Mouse (Mus musculus) midbrain, embryonic 12.5 days (tissue): Measurements from ENCODE around the gene Kremen1. TPM values are rescaled to one million over a fixed set of nuclear protein-coding genes. Genes with fewer than 3 reads are reported as not detected.

Source experiments
- ATAC-seq: fragments of 200-750 bp; cut with Nextera tagmentation; 2 replicates; pipeline ENCODE4 v1.8.0; 2017; ENCODE audit warnings: low read depth, moderate TSS enrichment, moderate library complexity; ENCODE audit not compliant: low FRiP score
- H3K27ac ChIP-seq: fragments of 300-500 bp; sonication (generic); replicated peaks from 2 replicates; pipeline ENCODE4 v1.5.1; 2016; ENCODE audit warnings: mild to moderate bottlenecking
- H3K27me3 ChIP-seq: fragments of 300-500 bp; sonication (generic); 2 replicates; pipeline ENCODE4 v1.6.1; 2016; ENCODE audit warnings: mild to moderate bottlenecking
- H3K36me3 ChIP-seq: fragments of 300-500 bp; sonication (generic); 2 replicates; pipeline ENCODE4 v1.6.1; 2016
- H3K4me1 ChIP-seq: fragments of 300-500 bp; sonication (generic); 2 replicates; pipeline ENCODE4 v1.6.1; 2016
- H3K4me2 ChIP-seq: fragments of 300-500 bp; sonication (generic); replicated peaks from 2 replicates; pipeline ENCODE4 v1.6.1; 2016; ENCODE audit warnings: mild to moderate bottlenecking, moderate library complexity
- H3K4me3 ChIP-seq: fragments of 300-500 bp; sonication (generic); 2 replicates; pipeline ENCODE4 v1.5.1; 2016; ENCODE audit warnings: mild to moderate bottlenecking
- H3K9ac ChIP-seq: fragments of 300-500 bp; sonication (generic); replicated peaks from 2 replicates; pipeline ENCODE4 v1.6.1; 2016; ENCODE audit warnings: mild to moderate bottlenecking, moderate library complexity
- H3K9me3 ChIP-seq: fragments of 300-500 bp; sonication (generic); 2 replicates; pipeline ENCODE4 v1.6.1; 2016; ENCODE audit warnings: mild to moderate bottlenecking
- WGBS: fragments of 180-500 bp; shearing (Covaris S2); methylation state at CpG from one replicate; pipeline ENCODE4 v1.1.7; 2016; 5-methylcytosine and 5-hydroxymethylcytosine counted together
- polyA plus RNA-seq: library from polyadenylated mRNA; unstranded; fragments of >200 nt; fragmentation: Nextera tagmentation; extraction: Ambion mirVana; gene quantifications from 2 replicates; pipeline ENCODE4 v1.2.1, GENCODE M21; 2016

Kremen1 gene
- polyA plus RNA-seq, 1 experiment from 2014 or later = 12.2 TPM

- no peak for ATAC-seq
Measured at GRCm38 (mm10) chr11:5199879-5200278, 61.5 kb downstream of the Kremen1 start.

GRCm38 (mm10) chr11:5197068-5197467 lies 64.3 kb downstream of the Kremen1 start:
- no peak for ATAC-seq
- H3K27ac ChIP-seq = no peak overlapping the region
- no peak overlapping the region for H3K4me3 ChIP-seq
- WGBS = 88% methylated on average over 5 of the region's 5 CpGs
- H3K4me1 ChIP-seq = peaks cover 2% of the 10 kb centered on the region; the same call in 1 of the 2 replicates
- no peak overlapping the region; the same call in 1 of the 2 replicates for H3K9ac ChIP-seq
- H3K4me2 ChIP-seq = no peak overlapping the region
- H3K36me3 ChIP-seq = 0 out of 2 replicates have a peak, but pooled peaks cover 11% of the 10 kb centered on the region
- H3K9me3 ChIP-seq = no peaks in the 10 kb centered on the region
- H3K27me3 ChIP-seq = no peaks in the 10 kb centered on the region; the same call in 1 of the 2 replicates

More at GRCm38 (mm10) chr11:5199879-5200278, 61.5 kb downstream of the Kremen1 start:
- Histone ChIP-seq H3K36me3 (0 out of 2 replicates have a peak, but pooled peaks cover 4% of the 10 kb centered on the region), H3K9ac (no peak overlapping the region), H3K9me3 (no peaks in the 10 kb centered on the region), H3K27me3 (no peaks in the 10 kb centered on the region; the same call in 1 of the 2 replicates), H3K4me2 (no peak overlapping the region), H3K4me3 (no peak overlapping the region), H3K4me1 (peaks cover 2% of the 10 kb centered on the region; the same call in 1 of the 2 replicates), H3K27ac (no peak overlapping the region)
- WGBS = 90% methylated on average over 2 of the region's 2 CpGs

- peaks cover 2% of the 10 kb centered on the region; the same call in 1 of the 2 replicates for H3K4me1 ChIP-seq
- 58% methylated on average over 7 of the region's 7 CpGs for WGBS
- no peak for ATAC-seq
Measured at GRCm38 (mm10) chr11:5196583-5196982, 64.8 kb downstream of the Kremen1 start.

GRCm38 (mm10) chr11:5193576-5193881 lies 67.8 kb downstream of the Kremen1 start:
- Histone ChIP-seq H3K4me1 (peaks cover 8% of the 10 kb centered on the region; the same call in 1 of the 2 replicates), H3K4me3 (no peak overlapping the region), H3K9me3 (no peaks in the 10 kb centered on the region), H3K4me2 (no peak overlapping the region), H3K9ac (no peak overlapping the region), H3K27ac (no peak overlapping the region), H3K27me3 (no peaks in the 10 kb centered on the region; the same call in 1 of the 2 replicates), H3K36me3 (0 out of 2 replicates have a peak, but pooled peaks cover 11% of the 10 kb centered on the region)
- ATAC-seq = no peak
- WGBS = 50% methylated on average over 1 of the region's 1 CpGs

More at GRCm38 (mm10) chr11:5196583-5196982, 64.8 kb downstream of the Kremen1 start:
- H3K36me3 ChIP-seq = 0 out of 2 replicates have a peak, but pooled peaks cover 11% of the 10 kb centered on the region
- no peaks in the 10 kb centered on the region; the same call in 1 of the 2 replicates for H3K27me3 ChIP-seq
- H3K9me3 ChIP-seq = no peaks in the 10 kb centered on the region
- no peak overlapping the region for H3K4me2 ChIP-seq
- H3K9ac ChIP-seq = no peak overlapping the region
- no peak overlapping the region for H3K4me3 ChIP-seq
- no peak overlapping the region for H3K27ac ChIP-seq

GRCm38 (mm10) chr11:5192840-5193575 lies 68.3 kb downstream of the Kremen1 start:
- 0 out of 2 replicates have a peak, but pooled peaks cover 11% of the 10 kb centered on the region for H3K36me3 ChIP-seq
- H3K4me2 ChIP-seq = no peak overlapping the region
- H3K27ac ChIP-seq = no peak overlapping the region
- H3K9me3 ChIP-seq = no peaks in the 10 kb centered on the region
- H3K4me1 ChIP-seq = peaks cover 8% of the 10 kb centered on the region; the same call in 1 of the 2 replicates
- WGBS = 91% methylated on average over 8 of the region's 8 CpGs
- no peaks in the 10 kb centered on the region; the same call in 1 of the 2 replicates for H3K27me3 ChIP-seq
- no peak overlapping the region for H3K4me3 ChIP-seq
- no peak for ATAC-seq
- no peak overlapping the region for H3K9ac ChIP-seq

- Histone ChIP-seq H3K36me3 (0 out of 2 replicates have a peak, but pooled peaks cover 7% of the 10 kb centered on the region), H3K9ac (no peak overlapping the region), H3K4me2 (no peak overlapping the region), H3K4me1 (peaks cover 8% of the 10 kb centered on the region; the same call in 1 of the 2 replicates), H3K4me3 (no peak overlapping the region), H3K9me3 (no peaks in the 10 kb centered on the region), H3K27ac (no peak overlapping the region), H3K27me3 (no peaks in the 10 kb centered on the region; the same call in 1 of the 2 replicates)
- ATAC-seq = no peak
- WGBS = 71% methylated on average over 9 of the region's 9 CpGs
Measured at GRCm38 (mm10) chr11:5192084-5192516, 69.3 kb downstream of the Kremen1 start.

- peaks cover 14% of the 10 kb centered on the region for H3K4me1 ChIP-seq
- no peak for ATAC-seq
- H3K9ac ChIP-seq = no peak overlapping the region
- 60% methylated on average over 9 of the region's 9 CpGs for WGBS
- H3K4me3 ChIP-seq = no peak overlapping the region
- H3K27ac ChIP-seq = no peak overlapping the region
- no peaks in the 10 kb centered on the region for H3K9me3 ChIP-seq
- H3K36me3 ChIP-seq = 0 out of 2 replicates have a peak, but pooled peaks cover 7% of the 10 kb centered on the region
- no peak overlapping the region for H3K4me2 ChIP-seq
- no peaks in the 10 kb centered on the region for H3K27me3 ChIP-seq
Measured at GRCm38 (mm10) chr11:5189239-5189933, 72.0 kb downstream of the Kremen1 start.

GRCm38 (mm10) chr11:5188170-5188569 lies 73.2 kb downstream of the Kremen1 start:
- WGBS = 86% methylated on average over 4 of the region's 4 CpGs
- no peak overlapping the region for H3K4me3 ChIP-seq
- H3K4me1 ChIP-seq = peaks cover 21% of the 10 kb centered on the region
- H3K4me2 ChIP-seq = no peak overlapping the region
- no peaks in the 10 kb centered on the region for H3K9me3 ChIP-seq
- H3K27ac ChIP-seq = no peak overlapping the region
- H3K36me3 ChIP-seq = 0 out of 2 replicates have a peak, but pooled peaks cover 4% of the 10 kb centered on the region
- ATAC-seq = no peak
- H3K9ac ChIP-seq = no peak overlapping the region
- H3K27me3 ChIP-seq = no peaks in the 10 kb centered on the region

GRCm38 (mm10) chr11:5184832-5185231 lies 76.5 kb downstream of the Kremen1 start:
- Histone ChIP-seq H3K4me1 (peaks cover 24% of the 10 kb centered on the region), H3K36me3 (no peaks in the 10 kb centered on the region), H3K9ac (no peak overlapping the region), H3K27ac (peak overlapping the region; percentile 21), H3K9me3 (no peaks in the 10 kb centered on the region), H3K4me3 (no peak overlapping the region), H3K27me3 (peaks cover 10% of the 10 kb centered on the region; the same call in 1 of the 2 replicates), H3K4me2 (no peak overlapping the region)
- WGBS = 67% methylated on average over 9 of the region's 9 CpGs
- no peak for ATAC-seq

GRCm38 (mm10) chr11:5184250-5184649 lies 77.1 kb downstream of the Kremen1 start:
- WGBS = 28% methylated on average over 9 of the region's 9 CpGs
- no peaks in the 10 kb centered on the region for H3K36me3 ChIP-seq
- H3K27ac ChIP-seq = peak overlapping the region; percentile 21
- H3K4me1 ChIP-seq = peaks cover 19% of the 10 kb centered on the region
- H3K27me3 ChIP-seq = peaks cover 10% of the 10 kb centered on the region; the same call in 1 of the 2 replicates
- no peaks in the 10 kb centered on the region for H3K9me3 ChIP-seq
- H3K4me3 ChIP-seq = no peak overlapping the region
- no peak overlapping the region for H3K9ac ChIP-seq
- peak; percentile 49; the same call in 1 of the 2 replicates for ATAC-seq
- no peak overlapping the region for H3K4me2 ChIP-seq

GRCm38 (mm10) chr11:5182870-5183269 lies 78.5 kb downstream of the Kremen1 start:
- 69% methylated on average over 4 of the region's 4 CpGs for WGBS
- no peak for ATAC-seq

More at GRCm38 (mm10) chr11:5182870-5183269, 78.5 kb downstream of the Kremen1 start:
- H3K9me3 ChIP-seq = no peaks in the 10 kb centered on the region
- H3K4me3 ChIP-seq = no peak overlapping the region
- peaks cover 10% of the 10 kb centered on the region; the same call in 1 of the 2 replicates for H3K27me3 ChIP-seq
- no peak overlapping the region for H3K9ac ChIP-seq
- H3K36me3 ChIP-seq = no peaks in the 10 kb centered on the region
- no peak overlapping the region for H3K27ac ChIP-seq
- H3K4me1 ChIP-seq = peaks cover 18% of the 10 kb centered on the region
- no peak overlapping the region for H3K4me2 ChIP-seq
